In genomic region chr9:75124201-75124721, GRCm38 (mm10) we compare ENCODE assay signal across 10 mouse cellular contexts. TPM values are rescaled to one million over a fixed set of nuclear protein-coding genes. Genes with fewer than 3 reads are reported as not detected.
A peak's percentile ranks its signal among the peaks of the same experiment; 100 is the strongest.
DNase-seq lines count a peak whose midpoint lies in the region; ATAC-seq and TF ChIP-seq lines count a peak whose summit lies in the region.
"Had no signal": no experiment of that assay in that cellular context is flagged by ENCODE, and none has a peak within 500 bp of the region (broad histone marks: within the 10 kb centered on the region; RNA-seq: fewer than 3 reads in every experiment).

No protein-coding gene starts in this region.

- in situ Hi-C loops in Patski (cut with MboI; ENCODE audit: low pct_unique_long_range_greater_than_20kb), result no loop called here

- CTCF ChIA-PET in Patski (lab: Charles Lee), result no interaction called here

- DNase-seq in heart, adult 8-10 months (ENCODE audit: low spot score), result peak; percentile 13
- no peak for DNase-seq in heart, postnatal 25 days (ENCODE audit: low spot score)
- peak; percentile 59 for DNase-seq in 416B (ENCODE audit: low read depth)
- DNase-seq in Patski (ENCODE audit: low read depth, low spot score), result peak; percentile 60
- DNase-seq in cerebellum, adult 18-20 months, result no peak
- no peak for DNase-seq in spleen, postnatal 36 days (ENCODE audit: low spot score in 2 of 2)
- DNase-seq: kidney, adult 8-10 months; liver; thymus, postnatal 36 days had no signal

- no peaks in the 10 kb centered on the region for H3K4me1 ChIP-seq in brown adipose tissue, adult 24 weeks (ENCODE audit: control insufficient read depth, insufficient read depth, insufficient read length, low read length)

- intact Hi-C loops in heart, postnatal 25 days (cut with DNase I), result no loop called here

- no peak for TF ChIP-seq CTCF in Patski (IDR thresholded peaks at IDR 0.05)

- peak; percentile 86 for ATAC-seq in Patski

- H3K27me3 ChIP-seq in Patski, result no peaks in the 10 kb centered on the region

- POLR2A ChIA-PET in Patski (lab: Charles Lee), result interaction anchor here (0.7 kb wide), 1 partner anchor 15 kb away, joined by 3 read pairs; no protein-coding TSS in a partner anchor

- H3K27ac ChIP-seq in brown adipose tissue, adult 24 weeks (replicated peaks; ENCODE audit: low read depth, low read length), result peak overlapping the region; percentile 67

- no peak overlapping the region for H3K4me3 ChIP-seq in brown adipose tissue, adult 24 weeks (ENCODE audit: insufficient read depth, low read depth, low read length)

RNA-seq across cellular contexts. Expression of gene Myo5a, which starts 53.4 kb away (rescaled TPM):
- total RNA-seq in heart, adult 8-10 months (2022), result 10 to 100 TPM in 1 of 4 experiments, 1 to 10 TPM in 3; 7.0 to 13.0 (median 8.6) TPM
- total RNA-seq in heart, postnatal 25 days (2021), result 10 to 100 TPM; 11.0 to 11.7 TPM
- polyA plus RNA-seq in Patski (2021), result 48.3 TPM
- 25.7 and 66.6 TPM in 2 replicates for polyA plus RNA-seq in brown adipose tissue, adult 24 weeks (2012; ENCODE audit: insufficient read depth, insufficient read length, missing spikeins)

Comparison
In these comparisons a context has a peak if more than half of its experiments do, and no peak if none do; other contexts are left out.
1. DNase-seq: peak in heart, adult 8-10 months (single experiment), 416B (single experiment) and Patski (single experiment); none in heart, postnatal 25 days (single experiment), cerebellum, adult 18-20 months (0 of 2) and spleen, postnatal 36 days (0 of 2).